Mouse (Mus musculus): Measurements from ENCODE around the gene Lgals3. TPM values are rescaled to one million over a fixed set of nuclear protein-coding genes. Genes with fewer than 3 reads are reported as not detected.
A peak's percentile ranks its signal among the peaks of the same experiment; 100 is the strongest.

Gene Lgals3
- polyA plus RNA-seq, 1 experiment from 2014 or later = 5.0 TPM

DNA sequence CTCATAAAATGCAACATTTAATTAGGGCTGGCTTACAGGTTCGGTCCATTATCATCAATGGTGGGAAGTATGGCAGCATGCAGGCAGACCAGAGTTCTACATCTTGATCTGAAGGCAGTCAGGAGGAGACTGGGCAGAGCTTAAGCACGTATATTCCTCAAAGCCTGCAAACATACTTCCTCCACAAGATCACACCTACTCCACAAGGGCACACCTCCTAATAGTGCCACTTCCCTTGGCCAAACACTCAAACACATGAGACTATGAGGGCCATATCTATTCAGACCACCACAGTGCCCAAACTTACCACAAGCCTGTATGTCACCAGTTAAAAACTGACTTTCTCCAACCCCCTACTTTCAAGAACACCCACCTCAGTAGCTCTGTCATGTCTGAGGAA is 6.1 kb upstream of the Lgals3 start:
- Histone ChIP-seq H3K27me3 (ENCODE audit: control insufficient read depth, insufficient read depth, low read depth, low read length) (no peaks in the 10 kb centered on the region), H3K4me1 (ENCODE audit: control insufficient read depth, insufficient read depth, low read length) (peaks cover 2% of the 10 kb centered on the region; the same call in 1 of the 2 replicates)
- no peak for ATAC-seq

DNA sequence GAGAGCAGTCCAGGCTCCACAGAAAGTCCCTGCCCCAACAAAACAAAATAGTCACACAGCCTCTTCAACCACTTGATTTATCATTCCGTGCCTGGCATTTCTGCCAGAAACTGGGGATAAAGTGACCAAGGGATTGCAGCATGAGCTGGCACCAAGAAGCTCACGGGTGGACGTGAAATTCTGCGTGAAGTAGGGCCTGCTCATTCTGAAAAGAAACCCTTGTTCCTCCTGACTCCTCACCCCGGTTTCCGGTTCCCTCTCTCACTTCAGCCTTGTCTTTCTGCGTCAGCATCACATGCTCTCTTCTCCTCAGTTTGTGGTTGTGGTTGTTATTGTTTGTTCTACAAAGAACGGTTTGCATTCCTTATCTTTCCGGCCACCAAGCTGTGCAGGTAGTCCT is 5.7 kb upstream of the Lgals3 start:
- H3K4me2 ChIP-seq (ENCODE audit: low read length) = no peak overlapping the region
- H3K36me3 ChIP-seq (ENCODE audit: control insufficient read depth, insufficient read depth, low read length) = no peaks in the 10 kb centered on the region
- no peak overlapping the region for H3K27ac ChIP-seq (ENCODE audit: low read length)
- ATAC-seq = no peak
- H3K27me3 ChIP-seq (ENCODE audit: control insufficient read depth, insufficient read depth, low read depth, low read length) = no peaks in the 10 kb centered on the region
- no peaks in the 10 kb centered on the region for H3K9me3 ChIP-seq (replicated peaks; ENCODE audit: control insufficient read depth, low read length, poor library complexity, severe bottlenecking)
- H3K9ac ChIP-seq (ENCODE audit: low read depth, low read length) = no peak overlapping the region
- peaks cover 3% of the 10 kb centered on the region; the same call in 1 of the 2 replicates for H3K4me1 ChIP-seq (ENCODE audit: control insufficient read depth, insufficient read depth, low read length)
- WGBS = 87% methylated on average over 9 of the region's 9 CpGs
- H3K4me3 ChIP-seq (ENCODE audit: low read depth, low read length) = no peak overlapping the region

More for the DNA sequence above, 6.1 kb upstream of the Lgals3 start:
- 92% methylated on average over 2 of the region's 2 CpGs for WGBS
- no peak overlapping the region for H3K4me3 ChIP-seq (ENCODE audit: low read depth, low read length)
- no peak overlapping the region for H3K27ac ChIP-seq (ENCODE audit: low read length)
- no peak overlapping the region for H3K4me2 ChIP-seq (ENCODE audit: low read length)
- no peaks in the 10 kb centered on the region for H3K9me3 ChIP-seq (replicated peaks; ENCODE audit: control insufficient read depth, low read length, poor library complexity, severe bottlenecking)
- H3K36me3 ChIP-seq (ENCODE audit: control insufficient read depth, insufficient read depth, low read length) = no peaks in the 10 kb centered on the region
- H3K9ac ChIP-seq (ENCODE audit: low read depth, low read length) = no peak overlapping the region

DNA sequence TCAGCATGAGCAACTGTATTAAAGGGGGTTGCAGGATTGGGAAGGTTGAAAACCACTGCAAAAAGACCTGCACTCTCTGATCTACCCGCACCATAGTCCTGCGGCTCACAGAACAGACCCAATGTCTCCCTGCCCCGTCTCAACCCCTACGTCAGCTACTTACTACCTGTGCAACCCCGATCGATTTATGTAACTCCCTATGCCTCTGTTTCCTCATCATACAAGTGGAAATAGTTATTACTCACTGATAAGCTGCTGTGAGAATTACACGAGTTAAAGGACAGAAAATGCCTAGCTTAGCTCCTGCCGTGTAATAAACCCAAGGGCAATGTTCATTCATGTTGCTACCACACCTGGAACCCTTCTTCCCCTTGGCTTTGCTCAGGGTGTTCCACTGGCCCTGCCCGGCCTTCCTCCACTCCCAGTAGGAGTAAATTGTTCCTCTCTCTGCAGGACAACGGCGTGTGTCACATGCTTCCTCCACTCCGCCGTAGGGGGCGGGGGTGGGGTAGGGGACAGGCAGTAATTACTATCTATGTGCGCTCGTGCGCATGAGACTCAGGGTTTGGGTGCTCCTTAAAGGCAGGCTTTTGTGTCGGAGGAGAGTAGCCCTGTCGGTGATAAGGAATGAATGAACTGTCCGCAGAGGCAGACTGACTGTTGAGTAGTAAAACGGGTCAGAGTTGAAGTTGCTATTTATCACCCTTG is 2.7 kb upstream of the Lgals3 start:
- Histone ChIP-seq H3K4me1 (ENCODE audit: control insufficient read depth, insufficient read depth, low read length) (peaks cover 8% of the 10 kb centered on the region), H3K9ac (ENCODE audit: low read depth, low read length) (no peak overlapping the region), H3K36me3 (ENCODE audit: control insufficient read depth, insufficient read depth, low read length) (no peaks in the 10 kb centered on the region), H3K27me3 (ENCODE audit: control insufficient read depth, insufficient read depth, low read depth, low read length) (no peaks in the 10 kb centered on the region), H3K4me2 (ENCODE audit: low read length) (peak overlapping the region; percentile 38), H3K27ac (ENCODE audit: low read length) (no peak overlapping the region), H3K9me3 (replicated peaks; ENCODE audit: control insufficient read depth, low read length, poor library complexity, severe bottlenecking) (no peaks in the 10 kb centered on the region), H3K4me3 (ENCODE audit: low read depth, low read length) (no peak overlapping the region)
- 48% methylated on average over 21 of the region's 21 CpGs for WGBS
- no peak for ATAC-seq

DNA sequence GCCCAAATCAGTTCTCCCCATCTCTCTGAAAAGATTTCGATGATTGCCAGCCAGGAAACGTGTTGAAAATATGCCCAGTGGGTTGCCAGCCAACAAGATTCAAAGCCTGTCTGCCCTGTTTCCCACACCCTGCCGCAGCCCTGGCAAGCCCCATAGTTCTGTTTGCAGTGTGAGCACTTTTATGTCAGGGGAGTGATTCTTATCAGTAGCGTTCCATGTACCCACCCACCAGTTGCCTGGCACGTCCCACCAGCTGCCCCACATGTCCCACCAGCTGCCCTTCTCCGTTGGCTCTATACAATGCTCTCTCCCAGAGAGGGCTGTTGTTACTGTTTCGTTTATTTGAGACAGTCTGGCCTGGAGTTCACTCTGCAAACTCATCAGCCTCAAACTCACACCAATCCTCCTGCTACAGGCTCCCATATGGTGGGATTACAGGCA is 650 bp upstream of the Lgals3 start:
- no peak overlapping the region for H3K9ac ChIP-seq (ENCODE audit: low read depth, low read length)
- no peaks in the 10 kb centered on the region for H3K36me3 ChIP-seq (ENCODE audit: control insufficient read depth, insufficient read depth, low read length)
- H3K27ac ChIP-seq (ENCODE audit: low read length) = peak overlapping the region; percentile 66
- no peaks in the 10 kb centered on the region for H3K9me3 ChIP-seq (replicated peaks; ENCODE audit: control insufficient read depth, low read length, poor library complexity, severe bottlenecking)
- H3K27me3 ChIP-seq (ENCODE audit: control insufficient read depth, insufficient read depth, low read depth, low read length) = no peaks in the 10 kb centered on the region
- H3K4me3 ChIP-seq (ENCODE audit: low read depth, low read length) = no peak overlapping the region
- H3K4me2 ChIP-seq (ENCODE audit: low read length) = no peak overlapping the region
- peaks cover 8% of the 10 kb centered on the region for H3K4me1 ChIP-seq (ENCODE audit: control insufficient read depth, insufficient read depth, low read length)
- WGBS = 55% methylated on average over 7 of the region's 7 CpGs
- ATAC-seq = peak; percentile 61

DNA sequence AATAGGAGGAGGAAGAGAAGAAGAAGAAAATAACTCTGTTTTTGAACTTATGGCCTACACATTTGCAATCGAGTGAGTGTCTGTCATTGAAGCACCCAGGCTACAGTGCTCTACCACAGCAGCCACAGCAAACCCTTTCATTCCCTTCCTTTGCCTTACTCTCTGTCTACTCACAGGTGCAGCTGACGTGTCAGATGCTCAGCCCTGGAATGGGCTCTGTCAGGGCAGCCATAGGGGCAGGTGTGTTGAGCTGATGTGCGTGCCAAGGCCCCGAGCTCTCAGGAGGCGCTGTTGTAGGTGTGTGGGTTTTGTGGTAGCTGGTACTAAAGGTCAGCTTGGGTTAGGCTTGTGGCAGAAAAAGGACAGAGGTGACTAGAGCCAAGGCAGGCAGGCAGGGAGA is 2.2 kb downstream of the Lgals3 start:
- Histone ChIP-seq H3K27me3 (ENCODE audit: control insufficient read depth, insufficient read depth, low read depth, low read length) (peaks cover 9% of the 10 kb centered on the region), H3K4me3 (ENCODE audit: low read depth, low read length) (no peak overlapping the region), H3K27ac (ENCODE audit: low read length) (no peak overlapping the region), H3K9ac (ENCODE audit: low read depth, low read length) (no peak overlapping the region), H3K36me3 (ENCODE audit: control insufficient read depth, insufficient read depth, low read length) (no peaks in the 10 kb centered on the region), H3K4me2 (ENCODE audit: low read length) (no peak overlapping the region), H3K4me1 (ENCODE audit: control insufficient read depth, insufficient read depth, low read length) (peaks cover 15% of the 10 kb centered on the region), H3K9me3 (replicated peaks; ENCODE audit: control insufficient read depth, low read length, poor library complexity, severe bottlenecking) (no peaks in the 10 kb centered on the region)
- 88% methylated on average over 5 of the region's 5 CpGs for WGBS
- no peak for ATAC-seq

DNA sequence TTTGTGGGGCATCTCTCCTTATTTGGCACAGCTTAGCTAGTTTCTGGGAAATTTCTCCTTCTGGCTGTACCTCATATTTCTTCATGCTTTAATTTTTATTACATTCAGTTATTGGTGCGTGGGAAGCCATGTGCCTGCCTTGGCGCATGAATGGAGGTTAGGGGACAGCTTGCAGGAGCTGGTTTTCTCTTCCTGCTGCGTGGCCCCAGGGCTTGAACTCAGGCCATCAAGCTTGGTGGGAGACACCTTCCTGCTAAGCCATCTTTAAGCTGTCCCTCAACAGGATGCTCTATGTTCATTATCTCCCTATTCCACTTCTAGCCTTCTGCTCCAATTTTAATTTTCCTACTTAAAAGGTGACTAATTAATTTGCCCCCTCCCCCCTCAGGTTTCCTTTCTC is 3.2 kb downstream of the Lgals3 start:
- no peak for ATAC-seq
- 91% methylated on average over 3 of the region's 3 CpGs for WGBS
- H3K27me3 ChIP-seq (ENCODE audit: control insufficient read depth, insufficient read depth, low read depth, low read length) = peaks cover 9% of the 10 kb centered on the region
- H3K4me1 ChIP-seq (ENCODE audit: control insufficient read depth, insufficient read depth, low read length) = peaks cover 12% of the 10 kb centered on the region
- no peaks in the 10 kb centered on the region for H3K36me3 ChIP-seq (ENCODE audit: control insufficient read depth, insufficient read depth, low read length)
- no peak overlapping the region for H3K4me2 ChIP-seq (ENCODE audit: low read length)
- H3K4me3 ChIP-seq (ENCODE audit: low read depth, low read length) = no peak overlapping the region
- no peak overlapping the region for H3K9ac ChIP-seq (ENCODE audit: low read depth, low read length)
- no peaks in the 10 kb centered on the region for H3K9me3 ChIP-seq (replicated peaks; ENCODE audit: control insufficient read depth, low read length, poor library complexity, severe bottlenecking)
- H3K27ac ChIP-seq (ENCODE audit: low read length) = no peak overlapping the region

DNA sequence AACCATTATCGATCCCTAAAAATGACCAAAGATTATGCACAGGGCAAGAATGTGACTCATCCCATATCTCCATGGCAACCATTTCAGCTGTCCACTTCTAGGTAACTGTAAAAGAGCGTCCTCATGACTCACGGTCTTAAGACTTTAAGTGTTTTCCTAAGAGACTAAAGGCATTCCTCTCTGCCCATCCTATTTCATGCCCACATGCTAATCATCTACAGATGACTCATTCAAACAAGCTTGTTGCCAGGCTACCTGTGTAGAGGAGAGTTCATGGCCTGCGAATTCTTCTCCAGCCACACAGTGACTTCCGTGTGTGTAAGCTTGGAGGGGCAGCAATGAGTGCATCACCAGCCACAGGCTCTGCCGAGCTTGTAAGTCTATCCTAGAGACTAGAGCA is 4.1 kb downstream of the Lgals3 start:
- Histone ChIP-seq H3K36me3 (ENCODE audit: control insufficient read depth, insufficient read depth, low read length) (no peaks in the 10 kb centered on the region), H3K9me3 (replicated peaks; ENCODE audit: control insufficient read depth, low read length, poor library complexity, severe bottlenecking) (no peaks in the 10 kb centered on the region), H3K4me2 (ENCODE audit: low read length) (no peak overlapping the region), H3K27me3 (ENCODE audit: control insufficient read depth, insufficient read depth, low read depth, low read length) (peaks cover 9% of the 10 kb centered on the region), H3K9ac (ENCODE audit: low read depth, low read length) (no peak overlapping the region), H3K27ac (ENCODE audit: low read length) (no peak overlapping the region), H3K4me1 (ENCODE audit: control insufficient read depth, insufficient read depth, low read length) (peaks cover 12% of the 10 kb centered on the region), H3K4me3 (ENCODE audit: low read depth, low read length) (no peak overlapping the region)
- 56% methylated on average over 6 of the region's 6 CpGs for WGBS
- no peak for ATAC-seq

DNA sequence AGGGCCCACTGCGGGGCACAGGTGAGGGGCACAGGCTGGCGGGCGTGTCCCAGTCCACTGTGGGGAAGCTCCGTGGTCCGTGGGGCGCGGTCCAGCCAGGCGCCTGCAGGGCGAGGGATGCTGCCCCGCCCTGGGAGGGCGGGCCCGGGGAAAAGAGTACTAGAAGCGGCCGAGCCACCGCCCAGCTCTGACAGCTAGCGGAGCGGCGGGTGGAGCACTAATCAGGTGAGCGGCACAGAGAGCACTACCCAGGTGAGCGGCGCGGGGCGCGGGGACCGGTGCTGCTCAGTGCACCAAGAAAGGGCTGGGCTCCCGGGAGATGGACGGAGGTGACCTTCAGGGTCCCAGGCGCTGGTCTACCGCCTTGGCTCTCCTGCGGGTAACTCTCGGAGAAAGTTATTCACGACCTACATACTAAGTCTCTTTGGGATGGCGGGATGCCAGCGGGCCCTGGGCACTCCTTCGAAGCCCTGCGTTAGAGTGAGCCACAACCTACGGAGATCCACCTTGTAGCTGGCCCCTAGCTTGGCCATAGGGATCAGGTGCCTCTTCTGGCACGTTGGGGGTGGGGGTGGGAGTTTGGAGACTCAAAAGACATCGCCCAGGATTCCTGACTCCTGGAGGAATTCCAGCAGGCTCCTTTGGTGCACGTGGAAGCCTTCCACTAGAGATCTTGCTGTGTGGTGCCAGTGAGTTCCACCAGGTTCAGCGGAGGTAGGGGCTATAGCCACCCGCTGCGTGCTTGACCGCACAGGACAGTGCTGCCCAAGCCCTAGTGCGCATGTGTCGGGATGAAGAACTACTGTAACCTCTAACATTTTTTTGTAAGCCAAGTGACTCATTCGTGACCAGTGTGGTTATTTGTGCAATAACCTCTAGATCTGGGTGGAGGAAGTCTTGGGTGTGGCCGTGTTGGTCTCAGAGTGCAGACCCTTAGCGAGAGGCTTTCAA is 6.5 kb downstream of the Lgals3 start:
- peak overlapping the region; percentile 67 for H3K4me2 ChIP-seq (ENCODE audit: low read length)
- H3K4me1 ChIP-seq (ENCODE audit: control insufficient read depth, insufficient read depth, low read length) = peaks cover 7% of the 10 kb centered on the region
- ATAC-seq = peak; percentile 40; the same call in 1 of the 2 replicates
- H3K4me3 ChIP-seq (ENCODE audit: low read depth, low read length) = peak overlapping the region; percentile 23
- H3K27me3 ChIP-seq (ENCODE audit: control insufficient read depth, insufficient read depth, low read depth, low read length) = peaks cover 9% of the 10 kb centered on the region
- no peaks in the 10 kb centered on the region for H3K36me3 ChIP-seq (ENCODE audit: control insufficient read depth, insufficient read depth, low read length)
- H3K27ac ChIP-seq (ENCODE audit: low read length) = no peak overlapping the region
- H3K9me3 ChIP-seq (replicated peaks; ENCODE audit: control insufficient read depth, low read length, poor library complexity, severe bottlenecking) = no peaks in the 10 kb centered on the region
- 17% methylated on average over 47 of the region's 49 CpGs for WGBS
- peak overlapping the region; percentile 16; the same call in 1 of the 2 replicates for H3K9ac ChIP-seq (ENCODE audit: low read depth, low read length)

DNA sequence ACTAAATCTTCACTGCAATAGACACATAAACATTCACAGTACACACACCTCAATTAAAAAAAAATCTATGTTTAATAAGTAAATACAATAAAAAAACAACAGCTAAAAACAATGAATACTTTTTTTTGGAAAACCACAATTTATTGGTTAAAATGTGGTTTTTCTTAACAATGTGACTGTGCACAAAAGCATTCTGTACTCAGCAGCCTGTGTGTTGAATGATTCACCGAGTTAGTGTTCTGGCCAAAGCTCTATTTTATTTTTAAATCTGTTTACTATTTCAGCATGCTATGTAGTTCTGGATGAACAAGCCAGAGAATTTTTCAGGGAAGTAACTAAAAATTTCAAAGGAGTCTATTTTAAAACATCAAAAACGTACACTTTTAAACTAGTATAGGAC is 9.0 kb downstream of the Lgals3 start:
- Histone ChIP-seq H3K27me3 (ENCODE audit: control insufficient read depth, insufficient read depth, low read depth, low read length) (peaks cover 9% of the 10 kb centered on the region), H3K9ac (ENCODE audit: low read depth, low read length) (no peak overlapping the region), H3K36me3 (ENCODE audit: control insufficient read depth, insufficient read depth, low read length) (no peaks in the 10 kb centered on the region), H3K27ac (ENCODE audit: low read length) (no peak overlapping the region), H3K4me2 (ENCODE audit: low read length) (no peak overlapping the region), H3K4me1 (ENCODE audit: control insufficient read depth, insufficient read depth, low read length) (peaks cover 7% of the 10 kb centered on the region), H3K4me3 (ENCODE audit: low read depth, low read length) (no peak overlapping the region), H3K9me3 (replicated peaks; ENCODE audit: control insufficient read depth, low read length, poor library complexity, severe bottlenecking) (no peaks in the 10 kb centered on the region)
- 80% methylated on average over 2 of the region's 2 CpGs for WGBS
- ATAC-seq = no peak

Data from midbrain, embryonic 16.5 days (tissue).